Mouse (Mus musculus) lung, adult 2 months (tissue): ENCODE measurements at regions not wholly inside any gene's neighbourhood (a gene's known extent, or its start where the extent isn't known, plus 50 kb on each side); places are given as distances from the start of the nearest gene placed in this dataset.

Source experiments
- CTCF ChIP-seq: fragments of 200-500 bp; IDR thresholded peaks from 2 replicates; pipeline ENCODE4 v1.5.1; 2011; ENCODE audit warnings: mild to moderate bottlenecking, low read length, control low read depth; ENCODE audit not compliant: insufficient read depth
- POLR2A ChIP-seq: fragments of 200-500 bp; IDR thresholded peaks from 2 replicates; pipeline ENCODE4 v1.6.1; 2011; ENCODE audit warnings: low read depth, mild to moderate bottlenecking, control low read depth, low read length, borderline replicate concordance; ENCODE audit errors: extremely low read depth

GRCm38 (mm10) chr6:127331091-127331490, 115.5 kb upstream of the Parp11 start:
- TF ChIP-seq POLR2A, result no peak
- no peak for TF ChIP-seq CTCF
